Mouse (Mus musculus): ENCODE data around the gene Fbxw21.

- TF ChIP-seq CTCF (IDR thresholded peaks at IDR 0.05; ENCODE audit: control insufficient read depth, insufficient read depth, insufficient read length) (no peak), USF1 (IDR thresholded peaks at IDR 0.05; ENCODE audit: low read depth) (no peak)
These were observed 65.6 kb downstream of the Fbxw21 start for GRCm38 (mm10) chr9:109096251-109096661.

Data from C2C12 (cell line).